Mouse (Mus musculus): ENCODE results near the gene Matk.

Gene Matk

GRCm38 (mm10) chr10:81244146-81244545 lies 8.6 kb upstream of the Matk start:
- DNase-seq (ENCODE audit: low spot score): no peak

- DNase-seq (ENCODE audit: low spot score): peak; percentile 45
These were observed 8.1 kb upstream of the Matk start for GRCm38 (mm10) chr10:81244595-81244994.

GRCm38 (mm10) chr10:81245166-81245565 lies 7.6 kb upstream of the Matk start:
- no peak for DNase-seq (ENCODE audit: low spot score)

GRCm38 (mm10) chr10:81247804-81248203 lies 4.9 kb upstream of the Matk start:
- DNase-seq (ENCODE audit: low spot score): no peak

GRCm38 (mm10) chr10:81249442-81249841 lies 3.3 kb upstream of the Matk start:
- DNase-seq (ENCODE audit: low spot score): no peak

- DNase-seq (ENCODE audit: low spot score): no peak
These were observed 2.2 kb downstream of the Matk start for GRCm38 (mm10) chr10:81254886-81255285.

- no peak for DNase-seq (ENCODE audit: low spot score)
These were observed 4.7 kb downstream of the Matk start for GRCm38 (mm10) chr10:81257158-81258039.

- peak; percentile 12 for DNase-seq (ENCODE audit: low spot score)
These were observed 6.6 kb downstream of the Matk start for GRCm38 (mm10) chr10:81259225-81259884.

GRCm38 (mm10) chr10:81261025-81261424 lies 8.3 kb downstream of the Matk start:
- DNase-seq (ENCODE audit: low spot score): no peak

GRCm38 (mm10) chr10:81265540-81265939 lies 12.8 kb downstream of the Matk start:
- DNase-seq (ENCODE audit: low spot score): no peak

GRCm38 (mm10) chr10:81266211-81267105 lies 13.7 kb downstream of the Matk start, which contains the start of the genes Mrpl54 and Apba3:
Gene Mrpl54 (minus strand): TSS chr10:81266934.
Gene Apba3 (plus strand): TSS chr10:81266960.
- DNase-seq (ENCODE audit: low spot score): peak; percentile 98

GRCm38 (mm10) chr10:81268056-81268455 lies 15.3 kb downstream of the Matk start:
- peak; percentile 94 for DNase-seq (ENCODE audit: low spot score)

GRCm38 (mm10) chr10:81268643-81269412 lies 16.1 kb downstream of the Matk start:
- no peak for DNase-seq (ENCODE audit: low spot score)

- no peak for DNase-seq (ENCODE audit: low spot score)
These were observed 19.6 kb downstream of the Matk start for GRCm38 (mm10) chr10:81272356-81272755.

GRCm38 (mm10) chr10:81273842-81274241 lies 21.1 kb downstream of the Matk start:
- no peak for DNase-seq (ENCODE audit: low spot score)

- DNase-seq (ENCODE audit: low spot score): no peak
These were observed 24.9 kb downstream of the Matk start for GRCm38 (mm10) chr10:81277676-81278075.

GRCm38 (mm10) chr10:81279496-81279895 lies 26.8 kb downstream of the Matk start:
- DNase-seq (ENCODE audit: low spot score): no peak

- DNase-seq (ENCODE audit: low spot score): no peak
These were observed 31.5 kb downstream of the Matk start for GRCm38 (mm10) chr10:81284189-81284588.

- no peak for DNase-seq (ENCODE audit: low spot score)
These were observed 32.0 kb downstream of the Matk start for GRCm38 (mm10) chr10:81284719-81285118.

GRCm38 (mm10) chr10:81285694-81286450 lies 33.1 kb downstream of the Matk start:
- DNase-seq (ENCODE audit: low spot score): peak; percentile 96

- no peak for DNase-seq (ENCODE audit: low spot score)
These were observed 33.9 kb downstream of the Matk start for GRCm38 (mm10) chr10:81286586-81286985.
